Mouse (Mus musculus) 416B (cell line): ENCODE results near the gene Actrt2.

Experiments
- DNase-seq: peaks from one replicate; pipeline ENCODE4 v3.0.0; 2011; ENCODE audit warnings: low read depth

Gene Actrt2

GRCm38 (mm10) chr4:154667767-154668166, at the start of gene Actrt2:
Gene Actrt2, minus strand, starts transcription at chr4:154667867.
- no peak for DNase-seq

GRCm38 (mm10) chr4:154709391-154710107, 41.9 kb upstream of the Actrt2 start:
- no peak for DNase-seq

- no peak for DNase-seq
Measured at GRCm38 (mm10) chr4:154708811-154709210, 41.1 kb upstream of the Actrt2 start.

- no peak for DNase-seq
Measured at GRCm38 (mm10) chr4:154708223-154708622, 40.6 kb upstream of the Actrt2 start.

- no peak for DNase-seq
Measured at GRCm38 (mm10) chr4:154707521-154707920, 39.9 kb upstream of the Actrt2 start.

GRCm38 (mm10) chr4:154706442-154706841, 38.8 kb upstream of the Actrt2 start:
- no peak for DNase-seq

GRCm38 (mm10) chr4:154705681-154706080, 38.0 kb upstream of the Actrt2 start:
- no peak for DNase-seq

GRCm38 (mm10) chr4:154705056-154705455, 37.4 kb upstream of the Actrt2 start:
- no peak for DNase-seq

GRCm38 (mm10) chr4:154704591-154704990, 36.9 kb upstream of the Actrt2 start:
- no peak for DNase-seq

GRCm38 (mm10) chr4:154703426-154704070, 35.9 kb upstream of the Actrt2 start:
- DNase-seq = no peak

GRCm38 (mm10) chr4:154702931-154703330, 35.3 kb upstream of the Actrt2 start:
- DNase-seq = no peak

- DNase-seq = no peak
Measured at GRCm38 (mm10) chr4:154702186-154702585, 34.5 kb upstream of the Actrt2 start.

GRCm38 (mm10) chr4:154700921-154701412, 33.3 kb upstream of the Actrt2 start:
- no peak for DNase-seq

- no peak for DNase-seq
Measured at GRCm38 (mm10) chr4:154700436-154700835, 32.8 kb upstream of the Actrt2 start.

GRCm38 (mm10) chr4:154699236-154699635, 31.6 kb upstream of the Actrt2 start:
- DNase-seq = peak; percentile 71

GRCm38 (mm10) chr4:154698631-154699030, 31.0 kb upstream of the Actrt2 start:
- no peak for DNase-seq

- DNase-seq = no peak
Measured at GRCm38 (mm10) chr4:154698021-154698590, 30.4 kb upstream of the Actrt2 start.

- DNase-seq = no peak
Measured at GRCm38 (mm10) chr4:154697476-154697875, 29.8 kb upstream of the Actrt2 start.

- no peak for DNase-seq
Measured at GRCm38 (mm10) chr4:154696552-154696951, 28.9 kb upstream of the Actrt2 start.

- DNase-seq = no peak
Measured at GRCm38 (mm10) chr4:154696146-154696545, 28.5 kb upstream of the Actrt2 start.

GRCm38 (mm10) chr4:154694361-154694760, 26.7 kb upstream of the Actrt2 start:
- DNase-seq = no peak

- no peak for DNase-seq
Measured at GRCm38 (mm10) chr4:154693348-154694015, 25.8 kb upstream of the Actrt2 start.
